Mouse (Mus musculus): ENCODE results near the gene Tspoap1.

Tspoap1 gene

DNA sequence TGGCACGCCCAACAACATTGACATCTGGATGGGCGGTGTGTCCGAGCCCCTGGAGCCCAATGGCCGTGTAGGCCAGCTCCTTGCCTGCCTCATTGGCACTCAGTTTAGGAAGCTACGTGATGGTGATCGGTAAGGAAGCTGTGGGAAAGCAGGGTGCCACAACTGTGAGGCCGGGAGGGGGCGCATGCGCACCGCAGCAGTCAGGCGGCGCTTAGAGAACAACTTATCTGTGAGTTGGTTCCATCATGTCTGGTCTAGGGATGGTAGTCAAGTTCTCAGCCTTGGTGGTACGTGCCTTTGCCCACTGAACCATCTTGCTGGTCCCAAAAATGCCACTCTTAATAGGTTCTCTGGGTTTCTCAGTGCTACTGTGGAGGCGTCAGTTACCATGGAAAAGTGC is 42.3 kb downstream of the Tspoap1 start:
- in situ Hi-C loops (cut with MboI, MseI), result loop anchor here (5.0 kb wide), 1 partner anchor 90 kb away; the partner anchor contains the start of gene Olfr462

DNA sequence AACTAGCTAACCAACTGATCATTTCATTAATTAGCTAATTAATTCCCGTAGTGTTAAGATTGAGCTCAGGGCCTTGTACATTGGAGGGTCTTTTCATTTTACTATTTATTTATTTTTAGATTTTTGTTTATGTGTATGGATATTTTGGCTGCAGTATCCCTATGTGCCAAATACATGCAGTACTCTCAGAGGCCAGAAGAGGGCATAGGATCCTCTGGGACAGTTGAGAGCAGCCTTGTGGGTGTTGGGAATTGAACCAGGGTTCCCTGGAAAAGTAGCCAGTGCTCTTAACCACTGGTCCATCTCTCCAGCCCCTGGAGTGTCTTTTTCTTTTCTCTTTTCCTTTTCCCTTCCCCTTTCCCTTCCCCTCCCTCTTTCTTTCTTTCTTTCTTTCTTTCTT is 45.1 kb downstream of the Tspoap1 start:
- in situ Hi-C loops (cut with MboI, MseI), result no loop called here

DNA sequence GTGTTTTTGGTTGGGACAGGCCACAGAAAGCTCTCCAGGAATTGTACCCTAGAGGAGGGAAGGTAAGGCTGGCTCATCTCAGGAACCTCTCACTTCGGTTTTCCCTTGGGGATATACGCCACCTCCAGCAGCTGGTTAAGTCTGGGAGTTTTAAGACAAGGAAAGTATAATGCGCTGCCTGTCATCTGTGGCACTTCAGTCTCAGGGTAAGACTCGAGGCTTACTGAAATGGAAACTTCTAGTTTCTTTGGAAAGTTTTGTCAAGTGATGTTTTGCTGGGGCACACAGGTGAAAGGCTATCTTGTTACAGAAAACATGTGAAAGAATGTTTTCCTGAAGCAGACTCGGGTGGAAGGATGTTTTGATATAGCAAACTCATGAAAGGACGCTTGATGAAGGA is 47.1 kb downstream of the Tspoap1 start:
- in situ Hi-C loops (cut with MboI, MseI), result no loop called here

DNA sequence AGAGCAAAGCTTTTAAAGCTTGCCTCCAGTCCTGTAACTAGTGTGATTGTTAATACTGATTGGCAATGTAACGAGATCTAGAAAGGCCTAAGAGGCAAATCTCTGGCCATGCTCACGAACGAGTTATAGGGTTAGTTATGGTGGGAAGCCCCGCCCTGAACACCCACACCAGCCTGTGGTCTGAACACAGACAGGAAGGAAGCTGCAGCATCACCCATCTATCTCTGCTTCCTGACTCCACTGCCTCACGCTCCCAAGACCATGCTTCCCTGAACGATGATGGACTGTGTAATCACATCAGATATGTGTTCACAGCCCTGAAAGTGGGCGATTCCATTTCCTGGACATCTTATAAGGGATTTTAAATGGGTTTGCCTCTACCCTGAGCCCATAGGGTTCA is 47.9 kb downstream of the Tspoap1 start:
- in situ Hi-C loops (cut with MboI, MseI), result no loop called here

DNA sequence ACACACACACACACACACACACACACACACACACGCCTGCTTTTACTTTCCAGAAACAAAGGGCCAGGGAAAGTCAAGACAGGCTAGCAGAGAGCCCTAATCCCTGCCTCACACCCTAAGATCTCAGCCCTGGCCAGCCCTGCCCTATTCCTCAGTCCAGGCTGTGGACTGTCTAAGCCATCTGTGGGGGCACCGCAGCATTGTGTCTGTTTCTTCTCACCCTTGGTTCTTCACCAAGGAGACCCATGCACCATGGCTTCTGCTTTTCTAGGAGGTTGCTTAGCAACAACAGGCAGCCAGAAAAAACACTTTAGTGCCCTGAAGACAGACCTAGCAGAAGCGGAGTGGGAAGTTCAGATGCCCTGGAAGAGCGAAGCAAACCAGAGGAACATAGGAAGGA is 51.1 kb downstream of the Tspoap1 start:
- in situ Hi-C loops (cut with MboI, MseI), result no loop called here

DNA sequence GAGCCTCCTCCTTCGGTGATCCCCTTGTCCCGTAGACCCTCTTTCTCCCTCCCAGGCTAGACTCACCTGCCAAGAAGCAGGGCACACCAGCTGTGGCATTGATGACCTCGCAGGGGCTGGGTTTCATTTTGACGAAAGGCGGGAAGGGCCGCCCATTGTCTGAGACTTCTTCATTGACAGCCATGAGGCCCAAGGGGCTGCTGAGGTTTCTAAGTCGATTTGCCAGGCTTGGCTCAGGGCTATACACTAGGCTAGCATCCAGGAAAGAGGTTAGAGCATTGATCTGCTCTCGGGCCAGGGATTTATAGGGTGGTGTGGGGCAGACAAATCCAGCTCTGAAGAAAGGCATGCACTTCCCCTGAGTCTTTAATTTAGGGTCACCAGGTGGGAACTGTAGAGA is 54.5 kb downstream of the Tspoap1 start:
- in situ Hi-C loops (cut with MboI, MseI), result no loop called here

DNA sequence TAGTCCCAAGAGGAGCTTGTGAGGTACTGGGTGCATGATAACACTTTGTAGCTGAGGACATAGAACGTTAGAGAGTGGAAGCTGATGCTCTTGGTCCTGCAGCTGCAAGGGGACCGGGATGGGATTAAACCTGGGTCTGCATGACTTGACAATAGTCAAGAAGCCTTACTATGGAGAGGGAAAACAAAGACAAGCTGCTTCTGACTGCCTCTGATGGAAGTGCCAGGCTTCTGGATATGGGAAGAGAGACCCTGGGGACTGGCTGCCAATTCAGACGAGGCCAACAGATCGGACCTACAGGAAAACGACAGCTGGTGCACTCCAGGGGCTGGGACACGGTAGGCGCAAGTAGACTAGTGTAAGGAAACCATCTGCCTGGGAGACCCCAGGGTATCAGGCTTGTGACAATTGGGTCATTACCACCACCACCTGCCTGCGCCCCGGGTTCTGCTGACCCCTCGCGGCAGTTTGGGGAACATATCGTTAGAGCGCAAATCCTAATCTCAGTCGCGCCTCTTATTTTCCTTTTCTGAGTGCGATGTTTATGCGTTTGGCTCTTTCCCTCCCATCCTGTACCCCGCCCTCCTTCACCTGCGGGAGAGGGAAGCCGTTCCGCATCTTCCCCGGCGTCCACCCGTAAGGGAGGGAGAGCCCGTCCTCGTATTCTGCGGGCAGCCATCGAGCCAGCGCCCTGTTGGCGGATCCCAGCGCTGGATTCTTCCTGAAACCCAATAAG is 56.5 kb downstream of the Tspoap1 start:
- in situ Hi-C loops (cut with MboI, MseI), result no loop called here

DNA sequence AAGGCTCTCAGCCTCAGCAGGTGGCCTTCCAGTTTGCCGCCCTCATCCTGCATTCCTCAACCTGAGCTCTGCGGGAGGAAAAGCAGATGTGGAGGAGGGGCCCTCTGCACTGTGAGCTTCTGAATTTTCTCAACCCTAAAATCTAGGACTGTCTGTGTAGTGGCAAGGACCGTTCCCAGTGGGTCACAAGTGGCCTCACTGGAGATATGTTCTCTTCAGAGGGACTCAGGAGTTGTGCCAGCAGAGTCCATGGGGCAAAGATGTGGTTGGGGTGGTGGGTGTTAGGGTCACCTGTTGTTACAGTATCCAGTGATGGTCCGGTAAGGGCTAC is 57.1 kb downstream of the Tspoap1 start:
- in situ Hi-C loops (cut with MboI, MseI), result no loop called here

DNA sequence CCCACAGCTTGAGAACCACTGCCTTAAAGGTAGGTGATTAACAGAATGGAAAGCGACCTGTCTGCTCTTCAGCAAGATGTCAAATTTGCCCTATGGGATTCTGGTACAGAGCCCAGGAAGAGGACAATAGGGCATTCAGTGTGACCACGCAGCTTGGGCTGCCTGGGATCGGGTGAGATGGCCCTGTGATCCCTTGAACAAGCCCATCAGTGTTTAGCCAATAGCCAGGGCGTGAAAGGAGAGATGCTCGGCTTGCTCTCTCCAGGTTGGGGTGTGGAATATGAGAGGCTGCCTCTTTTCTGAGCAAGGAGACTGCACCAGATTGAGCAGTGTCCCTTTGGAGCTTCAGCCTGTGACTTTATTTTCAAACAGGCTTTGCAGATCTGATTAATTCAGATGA is 61.2 kb downstream of the Tspoap1 start:
- in situ Hi-C loops (cut with MboI, MseI), result no loop called here

DNA sequence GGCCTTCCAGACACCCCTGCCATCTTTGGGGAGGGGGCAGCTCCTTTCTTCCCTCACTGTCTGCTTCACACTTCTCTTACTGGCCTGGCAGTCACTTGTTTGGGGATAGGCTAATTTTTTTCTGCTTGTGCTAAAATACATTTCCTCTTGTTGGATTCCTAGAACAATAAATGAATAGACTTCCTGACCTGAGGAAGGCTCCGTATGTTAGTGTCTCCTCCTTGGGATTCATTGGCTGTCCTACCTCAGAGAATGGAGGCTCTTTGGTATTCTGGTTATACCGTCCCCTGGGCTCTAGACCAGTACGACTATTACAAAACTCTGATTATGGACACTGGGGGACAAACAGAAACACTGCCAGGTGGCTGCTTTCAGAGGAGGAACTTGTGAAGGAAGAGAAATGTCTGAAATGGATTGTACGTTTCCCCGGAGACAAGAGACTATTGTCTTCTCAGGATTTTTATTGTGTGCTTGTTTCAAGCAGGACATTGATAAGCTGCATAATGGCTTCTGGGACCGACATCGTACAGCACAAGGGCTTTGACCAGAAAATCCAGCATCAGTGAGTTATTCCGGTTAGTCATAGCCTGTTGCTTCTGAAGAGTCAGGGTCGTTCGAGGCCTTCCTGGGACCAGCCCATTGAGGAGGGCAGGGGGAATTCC is 68.0 kb downstream of the Tspoap1 start, which contains the start of gene Lpo:
Gene Lpo, minus strand, starts transcription at position 51 of the 662 bp plus-strand sequence.
- in situ Hi-C loops (cut with MboI, MseI), result no loop called here
